Mouse (Mus musculus): ENCODE measurements at regions not wholly inside any gene's neighbourhood (a gene's known extent, or its start where the extent isn't known, plus 50 kb on each side); places are given as distances from the start of the nearest gene placed in this dataset.
"Not testable (repeated sequence)": the region's sequence is repeated elsewhere in the genome, so short reads cannot be mapped to it uniquely, and the experiment has no call there.

DNA sequence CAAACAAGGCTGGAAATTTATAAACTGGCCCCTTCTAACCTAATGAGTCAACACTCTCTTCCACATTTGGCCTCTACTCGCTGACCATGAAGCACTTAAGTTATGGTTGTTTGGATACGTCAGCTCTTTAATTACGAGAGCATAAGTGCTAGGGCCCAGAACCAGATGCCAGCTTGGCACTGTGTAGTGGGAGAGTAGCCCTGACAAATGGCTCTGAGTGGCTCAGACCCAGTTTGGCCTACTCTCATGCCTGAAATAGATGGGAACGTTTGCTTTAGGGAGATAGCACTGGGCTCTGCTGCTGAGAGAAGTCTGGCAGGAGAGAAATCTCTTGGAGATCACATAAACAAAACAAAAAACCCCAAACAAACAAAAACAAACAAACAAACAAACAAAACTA is 278.5 kb upstream of the Ubash3b start:
- no peak for DNase-seq (ENCODE audit: low spot score)

DNA sequence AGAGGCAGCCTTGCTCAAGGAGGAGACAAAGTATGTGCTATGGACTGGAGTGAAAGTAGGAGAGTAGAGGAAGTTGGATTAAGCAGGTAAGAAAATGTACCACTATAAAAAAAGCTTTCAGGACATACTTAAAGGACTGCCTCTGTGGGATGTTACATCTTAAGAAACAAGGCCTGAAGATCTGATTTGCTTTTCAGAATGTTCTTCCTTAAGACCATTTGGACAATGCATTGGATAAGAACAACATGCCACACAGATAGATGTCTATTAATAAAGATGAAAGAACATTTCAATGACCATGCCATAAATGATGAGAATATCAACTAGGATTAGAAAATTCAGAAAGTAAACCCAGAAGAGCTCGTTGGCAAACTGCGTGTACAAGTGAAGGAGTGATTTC is 276.6 kb upstream of the Ubash3b start:
- no peak for DNase-seq (ENCODE audit: low spot score)

DNA sequence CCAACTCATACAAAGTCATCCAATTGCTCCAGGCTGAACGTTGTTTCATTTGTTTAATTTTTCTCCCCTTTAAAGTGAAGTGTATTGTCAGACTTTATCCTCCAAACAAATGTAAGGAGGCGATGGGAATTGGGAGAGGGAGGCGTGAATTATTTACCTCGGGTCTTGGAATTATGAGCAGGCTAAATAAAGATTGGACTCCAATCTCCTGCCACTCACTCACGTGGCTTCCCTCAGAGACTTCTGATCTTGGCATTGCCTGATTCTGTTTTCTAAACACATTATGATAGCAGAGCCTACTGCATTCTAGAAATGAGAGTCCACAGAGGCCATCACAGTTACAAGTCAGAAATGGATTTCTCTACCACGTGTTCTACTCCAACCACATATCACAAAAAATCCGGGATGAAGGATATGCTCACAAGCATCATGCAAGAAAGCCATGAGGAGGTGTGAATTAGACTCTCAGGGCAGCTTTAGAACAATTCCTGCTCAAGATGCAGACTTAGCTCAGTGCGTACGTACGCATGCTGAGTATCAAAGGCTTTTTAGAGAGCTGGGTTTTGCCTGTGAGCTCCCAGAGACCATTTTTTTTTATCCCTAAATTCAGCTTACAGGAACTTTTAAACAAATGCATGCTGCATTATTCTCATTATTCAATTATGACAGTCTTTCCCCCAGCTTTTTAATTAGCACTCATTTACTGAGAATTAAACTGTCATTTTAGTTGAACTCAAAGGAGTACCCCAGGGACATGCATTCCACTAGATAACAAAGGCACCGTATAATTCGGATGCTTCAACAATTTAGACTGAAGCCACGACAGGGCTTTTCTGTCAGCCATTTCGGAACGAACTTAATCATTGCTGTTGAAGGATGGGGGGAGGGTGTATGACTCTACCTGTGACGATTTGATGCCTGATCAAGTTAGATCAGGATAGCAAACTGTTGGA is 269.2 kb upstream of the Ubash3b start:
- no peak for DNase-seq (ENCODE audit: low spot score)

DNA sequence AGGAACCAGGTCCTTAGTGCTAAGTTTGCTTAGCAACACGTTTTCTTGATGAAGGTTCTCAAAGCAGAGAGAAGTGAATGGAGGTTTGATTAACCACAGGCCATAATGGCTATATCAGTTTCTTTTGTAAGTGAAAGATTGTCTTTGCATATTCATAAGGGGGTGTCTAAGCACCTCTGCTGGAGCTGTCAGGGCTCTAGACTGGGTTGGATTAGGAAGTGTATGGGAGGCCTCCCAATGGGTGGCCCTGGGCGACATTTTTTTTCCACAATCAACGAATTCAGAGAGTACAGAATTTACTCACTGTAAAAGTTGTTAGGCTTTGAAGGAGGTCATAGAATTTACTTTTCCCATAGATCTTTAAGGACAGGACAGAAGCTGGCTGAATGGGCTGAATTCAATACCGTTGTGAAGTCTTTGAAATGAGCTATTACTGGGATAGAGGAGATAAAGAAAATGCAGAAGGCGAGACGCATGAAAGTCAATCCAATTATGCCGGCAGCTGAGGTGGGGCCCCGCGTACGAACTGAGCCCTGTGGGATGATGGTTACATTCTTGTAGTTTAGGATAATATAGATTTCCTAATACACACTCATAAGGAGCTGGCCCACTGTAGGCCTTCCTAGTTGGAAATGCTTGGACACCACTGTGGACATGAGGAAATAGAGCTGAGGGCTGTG is 268.4 kb upstream of the Ubash3b start:
- no peak for DNase-seq (ENCODE audit: low spot score)

DNA sequence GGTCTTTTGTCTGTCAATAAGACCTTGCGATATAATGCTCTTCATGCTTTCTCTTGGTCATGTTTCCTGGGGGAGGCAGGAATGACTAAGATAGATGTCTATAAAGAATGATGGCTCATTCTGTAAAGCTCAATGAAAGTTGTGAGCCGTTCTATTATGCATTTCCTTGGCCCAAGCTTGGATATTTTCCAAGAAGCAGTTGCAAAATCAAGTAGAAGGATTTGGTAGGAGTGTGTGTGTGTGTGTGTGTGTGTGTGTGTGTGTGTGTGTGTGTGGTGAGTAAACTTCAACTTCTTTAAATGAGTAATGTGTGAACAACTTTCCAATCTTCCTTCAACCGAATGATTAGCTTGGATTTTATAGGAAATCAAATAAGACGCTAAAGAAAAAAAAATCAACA is 267.7 kb upstream of the Ubash3b start:
- no peak for DNase-seq (ENCODE audit: low spot score)

DNA sequence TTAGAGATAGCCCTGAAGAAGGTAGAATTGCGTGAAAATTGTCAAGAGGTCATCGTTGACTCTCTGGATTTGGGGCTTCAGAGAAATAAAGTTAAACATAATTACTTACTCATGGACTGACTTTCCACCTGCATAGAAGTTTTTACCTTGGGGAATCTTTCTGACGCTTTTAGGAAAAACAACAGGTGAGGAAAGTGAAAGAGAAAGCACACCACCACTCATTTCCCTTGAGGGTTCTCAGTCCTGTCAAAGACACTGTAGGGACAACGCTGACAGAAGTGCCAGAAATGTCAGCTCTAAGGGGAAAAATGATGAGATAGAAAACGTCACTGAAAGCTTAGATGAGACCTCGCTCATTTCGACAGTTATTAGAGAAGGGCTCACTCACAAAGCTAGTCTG is 265.2 kb upstream of the Ubash3b start:
- DNase-seq (ENCODE audit: low spot score) = no peak

DNA sequence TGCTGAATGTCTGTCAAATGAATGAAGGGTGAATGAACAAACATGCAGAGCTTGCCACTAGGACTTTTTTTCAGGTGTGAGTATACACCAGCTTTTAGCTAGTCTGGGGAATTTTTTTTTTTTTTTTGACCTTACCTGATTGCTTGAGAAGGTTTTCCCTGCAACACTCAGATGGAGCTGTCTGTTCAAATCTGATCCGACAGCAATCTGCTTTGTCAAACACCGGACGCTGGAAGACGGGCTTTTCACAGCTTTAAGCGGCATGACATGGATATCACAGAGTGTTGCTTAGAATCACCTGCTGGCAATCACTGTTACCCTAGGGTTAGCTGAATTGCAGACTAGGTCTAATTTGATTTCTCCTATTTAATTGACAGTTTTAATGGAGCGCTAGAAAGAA is 263.7 kb upstream of the Ubash3b start:
- no peak for DNase-seq (ENCODE audit: low spot score)

DNA sequence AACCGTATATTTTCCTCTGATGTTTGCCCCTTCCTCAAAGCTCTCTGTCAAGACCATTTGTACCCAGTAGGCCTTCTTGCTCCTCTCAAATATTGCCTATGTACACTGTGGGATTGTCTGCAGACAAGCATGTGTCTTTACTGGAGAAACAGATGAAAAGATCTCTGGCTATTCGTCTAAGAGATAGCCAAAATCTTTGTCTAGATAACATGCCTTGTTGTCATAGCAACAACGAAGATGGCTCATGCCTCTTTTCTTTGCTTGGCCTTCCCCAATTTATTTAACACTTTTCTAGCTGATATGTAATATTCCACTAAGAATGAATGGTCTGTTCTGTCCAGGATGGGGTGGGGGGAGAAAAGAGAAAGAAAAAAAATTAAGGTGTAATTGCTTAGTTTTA is 252.3 kb upstream of the Ubash3b start:
- DNase-seq (ENCODE audit: low spot score) = no peak

DNA sequence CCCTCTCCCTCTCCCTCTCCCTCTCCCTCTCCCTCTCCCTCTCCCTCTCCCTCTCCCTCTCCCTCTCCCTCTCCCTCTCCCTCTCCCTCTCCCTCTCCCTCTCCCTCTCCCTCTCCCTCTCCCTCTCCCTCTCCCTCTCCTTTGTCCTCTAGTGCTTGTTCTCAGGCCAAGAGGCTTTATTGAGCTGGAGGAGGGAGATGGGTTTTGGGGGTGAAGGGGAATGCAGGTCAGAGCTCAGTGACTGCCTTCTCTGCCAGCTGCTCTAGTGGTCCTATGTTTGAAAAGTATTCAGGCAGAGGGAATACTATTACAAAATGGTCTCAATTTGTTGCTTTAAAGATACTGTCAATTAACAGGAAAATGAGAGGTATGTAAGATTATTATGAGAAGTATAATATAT is 251.6 kb upstream of the Ubash3b start:
- not testable (repeated sequence) for DNase-seq (ENCODE audit: low spot score)

DNA sequence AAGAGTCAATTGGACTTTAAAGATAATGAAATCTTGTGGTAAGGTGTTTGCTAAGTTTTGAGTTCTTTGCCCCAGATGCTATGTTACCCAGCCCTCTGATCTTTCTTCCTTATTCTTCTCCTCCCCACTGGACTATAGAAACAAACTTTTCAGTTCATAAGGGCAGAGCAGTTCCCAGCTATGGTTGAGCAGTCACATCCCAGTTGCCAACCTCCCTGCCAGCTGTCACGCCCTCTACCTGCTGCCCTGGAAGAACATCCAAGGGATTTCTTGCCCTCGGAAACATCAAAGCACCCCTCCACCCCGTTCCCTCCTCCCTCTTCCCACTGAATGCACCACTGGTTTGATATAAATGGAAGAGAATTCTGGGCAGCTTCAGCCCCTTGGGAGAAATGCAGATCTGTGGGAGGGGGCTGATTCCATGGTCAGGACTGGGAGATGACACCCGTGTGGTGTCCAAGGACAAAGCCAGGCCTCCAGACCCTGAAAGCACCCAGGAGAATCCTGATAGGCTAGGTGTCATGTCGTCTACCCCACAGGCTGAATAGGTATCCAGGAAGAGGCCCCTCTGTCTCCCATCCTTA is 250.8 kb upstream of the Ubash3b start:
- no peak for DNase-seq (ENCODE audit: low spot score)

DNA sequence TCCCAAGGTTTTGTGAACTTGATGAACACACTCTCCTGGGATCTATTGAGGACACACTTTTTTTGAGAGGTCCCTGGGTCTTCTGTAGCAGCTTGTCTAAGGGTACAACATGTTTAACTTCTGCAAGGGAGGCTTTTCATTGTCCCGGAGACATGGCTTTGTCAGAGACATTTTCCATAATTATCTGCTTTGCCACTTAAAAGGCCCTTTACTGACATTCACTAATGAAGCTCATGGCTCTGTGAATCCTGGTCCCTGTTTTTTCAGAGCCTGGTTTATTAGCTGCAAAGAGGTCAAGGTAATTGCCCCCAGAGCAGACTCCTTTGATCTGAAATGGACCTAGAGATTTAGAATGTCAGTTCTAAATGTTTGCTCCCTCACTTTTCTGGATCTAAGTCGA is 246.8 kb upstream of the Ubash3b start:
- no peak for DNase-seq (ENCODE audit: low spot score)

DNA sequence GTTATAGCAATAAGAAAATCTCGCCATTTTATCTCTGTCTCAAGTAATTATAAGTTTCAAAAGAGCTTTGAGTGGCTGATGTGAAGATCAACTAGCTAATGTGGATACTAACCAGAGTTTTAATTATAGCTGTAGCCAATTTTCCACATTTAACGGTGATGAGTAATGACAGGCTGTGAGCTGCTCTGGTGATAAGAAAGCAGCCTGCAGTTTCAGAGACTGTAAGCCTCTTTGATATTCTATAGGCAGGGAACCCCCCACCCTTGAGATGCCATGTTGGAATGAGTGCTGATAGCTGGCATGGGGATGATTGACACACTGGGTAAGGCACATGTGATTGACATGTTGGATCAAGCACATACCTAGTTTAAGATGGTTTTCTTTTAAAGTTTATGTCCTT is 245.6 kb upstream of the Ubash3b start:
- no peak for DNase-seq (ENCODE audit: low spot score)

DNA sequence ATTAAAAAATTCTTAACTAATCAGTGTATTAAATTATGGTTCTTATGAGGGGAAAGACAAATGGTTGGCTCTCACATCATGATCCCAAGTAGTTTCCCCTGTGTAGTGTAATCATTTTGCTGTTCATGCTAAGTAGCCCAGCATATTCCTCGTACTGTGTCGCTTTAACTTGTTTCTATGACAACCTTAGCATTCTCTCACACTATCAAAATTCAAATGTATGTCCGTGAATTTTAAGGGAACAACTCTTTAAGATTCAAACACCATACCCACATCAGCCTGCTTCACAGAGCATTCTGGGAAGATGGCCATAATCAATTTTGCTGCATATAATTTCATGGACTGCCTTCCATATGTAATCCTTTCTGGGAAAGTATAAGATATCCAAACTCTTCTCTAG is 241.4 kb upstream of the Ubash3b start:
- DNase-seq (ENCODE audit: low spot score) = no peak

DNA sequence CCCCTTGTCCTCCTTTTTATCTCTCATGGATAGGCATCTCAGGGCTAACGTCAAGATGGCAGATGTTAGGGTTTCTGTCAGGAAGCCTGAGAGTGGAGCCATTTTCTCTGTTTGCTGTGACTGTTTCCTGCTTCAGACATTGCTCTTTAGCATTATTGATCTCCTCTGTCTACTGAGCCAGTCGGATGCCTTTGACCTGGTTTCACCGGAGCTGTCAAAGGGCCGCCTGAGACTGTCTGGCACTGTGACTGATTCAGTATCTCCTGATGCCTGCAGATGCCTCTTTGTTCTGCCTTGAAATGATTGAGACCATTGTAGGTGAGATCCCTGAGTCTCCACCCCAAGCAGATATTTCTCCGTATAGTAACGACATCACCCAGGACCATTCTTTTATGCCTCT is 239.5 kb upstream of the Ubash3b start:
- no peak for DNase-seq (ENCODE audit: low spot score)

DNA sequence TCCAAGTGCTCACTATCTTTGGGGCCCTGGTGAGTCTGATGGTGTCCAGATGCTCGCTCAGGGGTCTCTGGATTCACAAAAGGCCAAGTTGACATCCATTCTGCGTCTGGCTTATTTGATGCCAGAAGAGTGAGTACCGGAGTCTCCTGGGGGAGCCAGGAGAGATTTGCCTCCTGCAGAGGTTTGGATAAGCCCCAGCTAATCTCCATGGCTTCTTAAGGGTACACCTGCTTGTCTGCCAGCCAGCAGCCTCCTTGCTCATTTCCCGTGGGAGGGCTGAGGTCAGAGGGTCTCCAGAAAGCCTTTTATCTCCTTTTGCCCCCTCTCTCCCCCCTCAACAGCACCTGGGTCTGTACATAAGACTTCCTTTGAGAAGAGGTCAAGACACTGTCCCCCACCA is 234.0 kb upstream of the Ubash3b start:
- DNase-seq (ENCODE audit: low spot score) = no peak

DNA sequence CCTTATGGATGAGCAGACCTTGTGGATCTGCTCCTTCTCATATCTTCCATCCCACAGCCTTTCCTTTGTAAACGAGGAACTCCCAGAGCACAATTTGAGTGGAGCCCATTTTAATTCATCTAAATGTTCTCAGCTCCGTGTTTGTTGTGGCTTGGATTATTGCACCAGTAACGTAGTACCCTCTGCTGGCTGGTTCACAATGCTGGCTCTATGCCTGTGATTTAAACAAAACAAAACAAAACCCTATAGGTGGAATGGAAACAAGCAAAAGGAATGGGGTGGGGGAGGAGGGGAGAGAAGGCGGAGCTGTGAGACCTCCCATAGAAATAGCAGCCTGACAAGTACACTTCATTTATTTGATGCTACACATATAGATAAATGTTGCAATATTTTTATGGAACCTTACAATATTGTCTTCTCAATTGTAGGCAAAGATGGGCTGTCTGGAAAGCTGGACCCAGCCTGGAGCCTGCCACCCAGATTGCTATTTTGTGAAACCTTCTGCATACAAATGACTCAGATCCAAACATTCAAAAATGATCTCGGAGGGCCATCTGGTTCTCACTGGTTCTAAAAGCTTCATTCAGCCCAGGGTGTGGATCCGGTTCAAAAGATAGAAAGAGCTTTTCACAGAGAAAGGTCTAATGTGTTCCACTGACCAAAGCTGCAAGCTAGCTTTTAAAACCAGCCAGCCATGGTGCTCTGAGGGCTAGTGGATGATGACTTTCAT is 230.3 kb upstream of the Ubash3b start:
- DNase-seq (ENCODE audit: low spot score) = no peak

DNA sequence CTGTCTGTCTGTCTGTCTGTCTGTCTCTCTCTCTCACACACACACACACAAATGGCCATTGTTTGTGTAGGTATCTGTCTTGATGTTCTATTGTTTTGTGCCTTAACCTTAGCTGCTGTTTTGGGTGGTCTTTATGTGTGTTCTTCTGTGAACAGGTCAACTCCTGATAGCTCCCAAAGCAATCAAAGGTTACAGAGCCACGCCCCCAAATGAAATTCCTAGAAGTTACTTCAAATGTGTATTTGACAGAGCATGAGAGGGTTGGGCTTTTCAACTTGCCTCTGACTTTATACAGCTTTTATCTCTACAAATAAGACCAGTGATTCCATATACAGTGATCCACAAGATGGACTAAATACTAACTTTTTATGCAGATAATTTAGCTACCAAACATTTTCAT is 217.8 kb upstream of the Ubash3b start:
- DNase-seq (ENCODE audit: low spot score) = no peak

DNA sequence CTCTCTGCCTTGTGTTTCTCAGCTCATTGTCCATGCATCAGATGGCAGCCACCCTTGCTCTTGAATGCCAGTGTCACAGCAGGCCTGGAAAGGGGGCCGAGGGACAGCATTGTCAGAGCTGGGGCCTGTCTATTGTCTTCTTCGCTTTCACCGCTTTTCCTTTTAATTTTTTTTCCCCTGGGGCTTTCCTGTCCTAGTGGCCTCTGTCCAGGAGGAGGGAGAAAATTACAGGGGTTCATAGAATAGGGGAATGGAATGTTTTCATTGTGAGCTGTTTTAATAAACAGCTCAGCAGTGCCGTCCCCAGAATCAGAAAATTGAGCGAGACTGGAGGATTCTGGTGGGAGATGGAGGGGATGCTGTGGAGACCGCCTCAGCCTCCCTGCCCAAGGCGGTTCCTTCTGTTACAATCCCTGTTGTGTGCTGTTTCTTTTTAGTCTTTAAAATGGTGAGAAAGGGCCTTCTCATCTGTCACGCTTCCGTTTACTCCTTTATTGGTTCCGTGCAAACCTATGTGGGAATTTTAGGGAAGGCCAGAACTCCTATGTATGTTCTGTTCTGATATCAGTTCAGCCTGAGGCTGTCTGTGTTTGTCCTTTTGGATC is 217.2 kb upstream of the Ubash3b start:
- no peak for DNase-seq (ENCODE audit: low spot score)

DNA sequence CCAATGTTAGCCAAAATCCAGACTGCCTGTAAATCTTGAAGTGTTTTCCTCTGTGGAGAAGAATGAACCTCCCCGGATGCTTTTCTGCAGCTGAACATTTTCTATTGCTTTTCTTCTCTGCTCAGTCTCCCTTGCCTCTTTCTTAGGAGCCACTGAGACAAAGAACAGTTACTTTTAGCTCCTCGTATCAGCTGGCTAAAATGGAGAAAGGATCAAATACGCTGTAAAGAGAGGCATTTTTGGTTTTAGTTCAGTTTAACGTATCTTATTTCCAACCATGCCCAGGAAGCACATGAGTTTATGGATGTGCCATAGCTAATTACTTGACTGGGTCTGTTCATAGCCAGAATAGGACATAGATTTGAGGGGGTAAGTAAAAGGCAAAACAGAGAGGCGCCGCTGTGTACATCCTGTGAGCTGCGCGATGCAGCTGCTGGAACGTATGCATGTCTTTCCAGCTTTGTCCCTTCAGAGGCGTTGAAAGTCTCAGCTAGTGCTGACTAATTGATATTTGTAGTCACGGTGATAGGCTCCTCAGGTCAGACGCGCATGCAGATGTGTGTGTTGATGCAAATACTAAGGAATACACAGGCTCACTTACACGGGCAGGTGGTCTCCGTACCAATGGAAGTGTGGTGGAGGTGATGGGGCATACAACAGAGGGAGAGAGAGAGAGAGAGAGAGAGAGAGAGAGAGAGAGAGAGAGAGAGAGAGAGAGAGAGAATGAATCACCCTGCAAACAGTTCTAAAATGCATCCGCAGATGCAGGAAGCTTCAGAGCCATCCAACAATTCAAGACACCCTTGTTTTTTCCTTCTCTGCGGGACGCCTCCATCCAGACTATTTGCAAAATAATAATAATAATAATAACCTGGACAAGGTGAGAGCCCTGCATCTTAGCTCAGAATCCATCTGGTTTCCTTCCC is 216.5 kb upstream of the Ubash3b start:
- DNase-seq (ENCODE audit: low spot score) = no peak

DNA sequence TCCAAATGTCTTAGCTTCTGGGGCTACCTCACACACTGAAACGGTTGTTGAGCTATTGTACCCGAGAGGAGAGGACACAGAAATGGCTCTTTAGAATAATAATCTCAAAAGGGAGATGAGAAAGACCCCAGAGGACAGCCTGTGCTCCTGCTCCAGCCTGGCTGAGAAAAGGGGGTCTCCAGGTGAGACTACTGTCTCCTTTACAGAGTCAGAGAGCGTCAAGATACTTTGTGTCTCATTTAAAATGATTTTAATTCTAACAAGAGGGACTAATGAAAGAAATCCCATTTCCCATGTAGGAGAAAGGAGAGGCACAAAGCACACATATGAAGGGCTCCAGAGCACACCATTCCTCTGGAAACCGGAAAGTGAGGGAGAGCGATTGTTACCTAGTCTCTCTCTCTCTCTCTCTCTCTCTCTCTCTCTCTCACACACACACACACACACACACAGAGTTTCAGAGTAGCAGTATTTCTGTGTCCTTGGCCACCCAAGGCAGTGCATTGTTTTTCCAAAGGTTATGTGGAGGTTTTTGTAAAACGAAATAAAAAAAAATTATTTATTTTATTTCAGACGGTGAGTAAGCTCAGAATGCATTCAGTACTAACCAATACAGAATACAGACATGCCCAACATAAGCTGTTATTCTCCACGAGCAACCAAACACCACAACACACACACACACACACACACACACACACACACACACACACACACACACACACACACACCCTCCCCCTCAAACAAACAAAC is 215.6 kb upstream of the Ubash3b start:
- no peak for DNase-seq (ENCODE audit: low spot score)
